Mouse (Mus musculus): Measurements from ENCODE around the gene Nr1d2. TPM values are rescaled to one million over a fixed set of nuclear protein-coding genes. Genes with fewer than 3 reads are reported as not detected.
A peak's percentile ranks its signal among the peaks of the same experiment; 100 is the strongest.
"Not testable (repeated sequence)": the region's sequence is repeated elsewhere in the genome, so short reads cannot be mapped to it uniquely, and the experiment has no call there.

The Nr1d2 gene
- polyA plus RNA-seq (2016; fragmentation: Nextera tagmentation; extraction: Ambion mirVana) = 7.3 and 8.1 TPM in 2 replicates

DNA sequence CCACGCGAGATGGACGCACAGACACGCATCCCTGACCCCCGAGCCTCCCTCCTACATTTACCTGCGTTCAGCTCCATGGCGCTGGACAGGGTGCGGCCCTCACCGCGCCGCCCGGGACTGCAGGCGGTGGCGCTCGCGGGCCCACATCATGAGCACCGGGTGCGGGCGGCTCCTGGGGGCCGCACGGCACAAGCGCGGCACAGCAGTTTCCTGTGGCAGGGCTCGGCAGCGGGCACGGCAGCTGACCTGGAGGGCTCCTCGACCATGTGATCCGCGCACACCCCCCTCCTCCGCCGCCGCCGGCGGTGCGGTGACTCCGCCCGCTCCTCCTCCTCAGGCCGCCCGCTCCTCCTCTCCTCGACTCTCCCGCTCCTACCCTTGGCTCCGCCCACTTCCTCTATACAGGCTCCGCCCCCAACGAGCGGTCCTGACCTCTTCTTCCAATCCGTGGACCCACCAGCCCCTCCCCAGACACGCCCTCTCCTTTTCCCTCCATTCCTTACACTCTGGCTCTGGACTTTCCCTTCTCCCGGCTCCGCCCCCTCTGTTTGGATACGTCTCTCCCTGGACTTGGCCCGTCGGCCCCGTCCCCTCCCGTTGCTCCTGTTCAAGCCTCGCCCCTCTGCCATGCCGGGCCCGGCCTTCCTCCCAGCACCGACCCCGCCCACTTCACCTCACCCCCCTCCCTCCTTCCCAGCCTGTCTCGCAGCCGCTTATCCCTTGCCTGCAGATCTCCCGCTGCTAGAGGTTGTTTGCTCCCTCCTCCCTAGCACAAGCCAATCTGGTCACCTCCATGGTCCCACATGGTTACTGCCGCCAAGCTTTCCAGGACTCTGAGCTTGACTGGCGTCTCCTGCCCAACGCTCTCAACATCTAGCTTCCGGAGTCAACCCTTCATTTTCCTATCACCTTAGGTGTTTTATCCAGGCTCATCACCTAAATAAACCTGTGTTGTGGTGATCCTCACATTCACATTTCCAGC lies at the start of gene Nr1d2:
Gene Nr1d2 (minus strand): TSS at position 378 of the 982 bp plus-strand sequence.
- peak within 1 kb of the TSS; percentile 66 for H3K9ac ChIP-seq
- no peaks in the 10 kb centered on the region for H3K9me3 ChIP-seq
- H3K27me3 ChIP-seq = no peaks in the 10 kb centered on the region
- ATAC-seq (ENCODE audit: insufficient number of reproducible peaks, insufficient read depth, low FRiP score, low TSS enrichment) = peak; percentile 96
- peak within 1 kb of the TSS; percentile 84 for H3K4me3 ChIP-seq
- H3K4me2 ChIP-seq (replicated peaks) = peak within 1 kb of the TSS; percentile 79
- 1% methylated on average over 52 of the region's 66 CpGs for WGBS
- H3K4me1 ChIP-seq = no peaks in the 10 kb centered on the region
- no peaks in the 10 kb centered on the region for H3K36me3 ChIP-seq
- peak within 1 kb of the TSS; percentile 88 for H3K27ac ChIP-seq

DNA sequence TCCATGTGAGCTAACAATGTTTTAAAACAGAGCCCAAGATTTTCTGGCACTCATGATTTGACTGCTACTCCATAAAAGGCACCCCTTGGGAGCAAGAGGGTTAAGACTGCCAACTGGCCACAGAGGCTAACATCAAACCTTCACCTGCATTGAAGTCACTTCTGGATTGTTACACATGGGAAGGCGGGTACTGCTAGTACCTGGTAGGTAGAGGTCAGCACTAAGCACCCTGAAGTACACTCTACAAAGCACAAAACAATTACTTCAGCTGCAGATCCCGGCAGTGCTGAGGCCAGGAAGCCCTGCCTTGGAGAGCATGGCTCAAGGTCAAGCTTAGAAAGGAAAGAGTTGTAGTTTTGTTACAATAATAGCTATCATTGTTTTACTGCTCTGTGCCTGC lies 48.5 kb upstream of the Nr1d2 start:
- no peaks in the 10 kb centered on the region for H3K4me1 ChIP-seq
- no peak overlapping the region for H3K4me3 ChIP-seq
- WGBS = 73% methylated on average over 2 of the region's 2 CpGs
- H3K36me3 ChIP-seq = peaks cover 3% of the 10 kb centered on the region; the same call in 1 of the 2 replicates
- no peak for ATAC-seq (ENCODE audit: insufficient number of reproducible peaks, insufficient read depth, low FRiP score, low TSS enrichment)
- no peaks in the 10 kb centered on the region for H3K27me3 ChIP-seq
- H3K4me2 ChIP-seq (replicated peaks) = no peak overlapping the region
- H3K9ac ChIP-seq = no peak overlapping the region
- H3K27ac ChIP-seq = no peak overlapping the region
- H3K9me3 ChIP-seq = no peaks in the 10 kb centered on the region

DNA sequence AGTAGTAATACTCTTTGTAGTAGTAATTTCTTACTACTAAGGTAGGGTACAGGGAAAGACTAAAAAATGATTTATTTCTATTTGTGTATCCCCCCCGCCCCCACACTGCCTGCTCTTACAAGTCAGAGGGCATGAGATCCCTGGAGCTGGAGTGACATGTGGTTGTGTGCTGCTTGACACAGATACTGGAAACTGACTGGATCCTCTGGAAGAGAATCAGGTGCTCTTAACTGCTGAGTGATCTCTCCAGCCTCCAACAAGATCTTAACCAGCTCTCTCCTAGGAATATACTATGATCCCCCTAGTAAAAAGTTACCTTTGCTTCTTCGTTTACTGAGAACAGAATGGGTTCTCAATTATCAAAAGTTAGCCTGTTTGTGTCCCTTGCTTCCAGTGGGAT lies 47.5 kb upstream of the Nr1d2 start:
- H3K4me1 ChIP-seq = no peaks in the 10 kb centered on the region
- H3K27me3 ChIP-seq = no peaks in the 10 kb centered on the region
- no peaks in the 10 kb centered on the region for H3K9me3 ChIP-seq
- H3K9ac ChIP-seq = no peak overlapping the region
- no peak overlapping the region for H3K4me2 ChIP-seq (replicated peaks)
- peaks cover 10% of the 10 kb centered on the region for H3K36me3 ChIP-seq
- no peak overlapping the region for H3K4me3 ChIP-seq
- WGBS = 90% methylated on average over 2 of the region's 2 CpGs
- H3K27ac ChIP-seq = no peak overlapping the region
- ATAC-seq (ENCODE audit: insufficient number of reproducible peaks, insufficient read depth, low FRiP score, low TSS enrichment) = no peak

DNA sequence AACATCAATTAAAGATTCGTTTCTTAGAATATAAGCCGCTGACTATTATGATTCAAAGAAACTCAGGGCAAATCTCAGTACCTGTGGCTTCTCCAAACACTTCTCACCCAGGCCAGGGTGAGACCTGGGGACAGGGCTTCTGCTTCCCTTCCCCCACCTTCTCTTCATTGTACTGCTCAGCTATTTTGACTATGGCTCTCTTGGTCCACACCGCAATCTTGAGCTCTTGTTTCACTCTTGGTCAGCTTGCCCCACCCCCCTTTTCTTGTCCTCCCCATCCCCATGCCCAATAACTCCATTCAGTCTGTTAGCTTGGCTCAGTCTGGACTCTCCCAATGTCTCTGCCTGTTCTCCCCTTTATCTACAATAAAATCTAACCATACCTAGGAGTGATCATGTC lies 46.5 kb upstream of the Nr1d2 start:
- H3K4me2 ChIP-seq (replicated peaks) = no peak overlapping the region
- no peak for ATAC-seq (ENCODE audit: insufficient number of reproducible peaks, insufficient read depth, low FRiP score, low TSS enrichment)
- H3K27ac ChIP-seq = no peak overlapping the region
- H3K4me1 ChIP-seq = no peaks in the 10 kb centered on the region
- peaks cover 10% of the 10 kb centered on the region for H3K36me3 ChIP-seq
- no peak overlapping the region for H3K9ac ChIP-seq
- no peak overlapping the region for H3K4me3 ChIP-seq
- 89% methylated on average over 3 of the region's 3 CpGs for WGBS
- H3K27me3 ChIP-seq = no peaks in the 10 kb centered on the region
- no peaks in the 10 kb centered on the region for H3K9me3 ChIP-seq

DNA sequence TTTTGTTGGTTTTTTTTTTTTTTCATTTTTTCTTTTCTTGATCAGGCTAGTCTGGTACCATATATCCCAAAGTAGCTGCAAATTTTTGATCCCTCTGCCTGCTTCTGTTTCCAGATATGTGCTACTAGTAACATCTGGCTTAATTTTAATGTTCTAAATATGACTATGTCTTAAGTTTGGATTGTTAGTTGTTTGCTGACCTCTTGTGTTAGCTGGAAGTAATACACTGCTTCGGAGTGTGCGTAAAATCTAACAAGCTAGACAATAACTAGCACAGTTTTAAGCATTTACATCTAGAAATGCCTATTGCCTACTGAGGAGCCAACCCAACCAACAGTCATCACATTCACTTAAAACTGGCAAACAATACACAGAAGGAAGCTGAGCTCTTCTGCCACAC lies 45.7 kb upstream of the Nr1d2 start:
- Histone ChIP-seq H3K9ac (no peak overlapping the region), H3K36me3 (peaks cover 17% of the 10 kb centered on the region), H3K4me1 (no peaks in the 10 kb centered on the region), H3K9me3 (no peaks in the 10 kb centered on the region), H3K27ac (no peak overlapping the region), H3K4me2 (replicated peaks) (no peak overlapping the region), H3K27me3 (no peaks in the 10 kb centered on the region), H3K4me3 (no peak overlapping the region)
- 86% methylated on average over 2 of the region's 2 CpGs for WGBS
- ATAC-seq (ENCODE audit: insufficient number of reproducible peaks, insufficient read depth, low FRiP score, low TSS enrichment) = no peak

DNA sequence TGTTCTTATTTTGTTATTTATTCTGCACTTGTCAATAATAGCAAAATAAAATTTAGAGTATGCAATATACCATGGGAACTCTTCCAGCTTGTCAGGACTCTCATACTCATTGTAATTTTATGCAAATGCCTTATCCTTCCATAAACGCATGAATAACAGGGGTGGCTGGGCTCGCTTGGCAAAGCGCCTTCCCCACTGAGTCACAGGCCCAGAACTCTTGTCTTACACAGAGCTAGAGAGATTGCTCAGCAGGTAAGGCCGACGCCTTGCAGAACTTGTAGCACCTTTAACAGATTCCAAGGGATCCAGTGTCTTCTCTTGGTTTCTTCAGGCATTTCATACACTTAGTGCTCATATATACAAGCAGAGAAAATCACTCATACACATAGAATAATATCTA lies 41.4 kb upstream of the Nr1d2 start:
- ATAC-seq (ENCODE audit: insufficient number of reproducible peaks, insufficient read depth, low FRiP score, low TSS enrichment) = no peak
- Histone ChIP-seq H3K4me1 (no peaks in the 10 kb centered on the region), H3K4me3 (no peak overlapping the region), H3K27me3 (no peaks in the 10 kb centered on the region), H3K4me2 (replicated peaks) (no peak overlapping the region), H3K9ac (no peak overlapping the region), H3K27ac (no peak overlapping the region), H3K9me3 (no peaks in the 10 kb centered on the region), H3K36me3 (peaks cover 37% of the 10 kb centered on the region)
- WGBS = 87% methylated on average over 5 of the region's 5 CpGs

DNA sequence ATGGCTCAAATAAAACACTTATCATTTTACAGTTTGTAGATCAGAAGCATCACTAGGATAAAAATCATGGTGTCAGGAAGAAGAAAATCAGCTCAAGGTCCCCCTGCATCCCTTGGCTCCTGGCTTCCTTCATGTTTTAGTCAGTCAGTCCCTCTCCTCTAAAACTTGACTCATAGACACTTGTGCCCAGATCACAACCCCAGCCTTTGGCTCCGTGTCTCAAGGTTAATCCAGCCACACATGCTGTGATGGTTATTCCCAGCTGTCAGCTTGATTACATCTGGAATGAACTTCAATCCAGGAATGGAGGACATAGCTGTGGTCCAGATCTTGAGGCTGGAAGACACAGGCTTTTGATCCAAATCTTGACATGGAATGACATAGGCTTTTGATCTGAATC lies 35.6 kb upstream of the Nr1d2 start:
- no peak overlapping the region for H3K4me2 ChIP-seq (replicated peaks)
- H3K36me3 ChIP-seq = peaks cover 20% of the 10 kb centered on the region
- no peak overlapping the region for H3K9ac ChIP-seq
- 92% methylated on average over 1 of the region's 1 CpGs for WGBS
- H3K4me3 ChIP-seq = no peak overlapping the region
- H3K9me3 ChIP-seq = no peaks in the 10 kb centered on the region
- peaks cover 8% of the 10 kb centered on the region; the same call in 1 of the 2 replicates for H3K4me1 ChIP-seq
- H3K27me3 ChIP-seq = no peaks in the 10 kb centered on the region
- H3K27ac ChIP-seq = no peak overlapping the region
- ATAC-seq (ENCODE audit: insufficient number of reproducible peaks, insufficient read depth, low FRiP score, low TSS enrichment) = no peak

DNA sequence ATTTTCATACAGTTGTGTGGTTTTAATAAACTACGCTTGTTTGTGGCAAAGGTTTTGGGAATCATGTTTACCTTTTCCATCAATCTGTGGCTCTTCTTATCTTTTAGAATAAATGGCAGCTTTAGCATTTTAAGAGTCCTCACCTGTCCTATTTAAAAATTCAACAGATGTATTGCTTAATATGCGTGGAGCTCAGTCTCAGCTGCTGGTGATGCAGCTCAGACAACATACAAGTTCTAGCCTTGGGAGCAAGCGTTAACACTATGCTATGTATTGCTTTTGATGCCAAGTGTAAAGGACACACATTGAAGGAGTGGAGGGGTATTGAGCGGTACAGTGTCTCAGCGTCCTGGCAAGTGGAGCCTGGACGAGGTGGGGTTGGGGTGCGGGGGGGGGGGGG lies 32.7 kb upstream of the Nr1d2 start:
- H3K27ac ChIP-seq = 0 out of 2 replicates have a peak overlapping the region, but pooled peaks have one; percentile 71
- ATAC-seq (ENCODE audit: insufficient number of reproducible peaks, insufficient read depth, low FRiP score, low TSS enrichment) = no peak

DNA sequence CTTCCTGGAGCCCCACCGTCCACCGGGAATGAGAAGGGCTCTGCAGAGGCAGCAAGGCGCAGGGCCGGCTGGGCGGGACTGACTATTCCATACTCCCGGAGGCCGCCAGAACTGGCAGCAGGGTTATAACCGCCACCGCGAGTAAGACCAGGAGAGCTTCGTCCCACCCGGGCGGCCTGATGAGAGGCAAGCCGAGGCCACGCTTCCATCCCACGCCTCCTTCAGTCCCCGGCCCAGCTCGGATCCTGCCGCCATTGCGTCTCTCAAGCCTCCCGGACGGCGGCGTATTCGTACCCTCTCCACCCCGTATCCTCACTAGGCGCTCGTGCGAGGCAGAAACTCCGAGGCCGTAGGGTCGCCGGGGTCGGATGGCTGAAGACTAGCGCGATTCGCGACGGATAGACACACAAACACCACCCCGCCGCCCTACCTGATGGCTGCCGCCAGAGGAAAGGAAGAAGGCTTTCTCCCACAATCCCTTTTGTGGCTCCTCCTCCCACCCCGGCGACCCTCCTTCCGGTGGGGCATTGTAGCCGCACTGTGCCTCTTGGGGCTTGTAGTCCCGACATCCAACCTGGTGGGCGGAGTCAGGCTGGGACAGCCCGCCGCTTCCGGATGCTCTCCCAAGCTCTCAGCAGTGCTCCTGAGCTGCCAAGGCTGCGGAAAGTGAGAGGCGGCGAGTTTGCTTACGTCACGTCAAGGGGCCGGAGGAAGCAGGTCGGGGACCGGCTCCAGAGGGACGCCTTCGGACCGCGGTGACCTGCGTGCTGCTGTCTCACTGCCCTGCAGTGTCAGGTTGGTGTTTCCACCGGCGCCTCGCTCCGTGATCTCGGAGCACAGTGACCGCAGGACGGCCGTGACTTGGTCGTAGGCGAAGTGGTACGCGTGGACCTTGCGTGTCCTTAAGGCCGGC lies 31.9 kb upstream of the Nr1d2 start, which contains the start of the genes Nkiras1 and Rpl15:
Gene Nkiras1 (plus strand): TSS at position 608 of the 913 bp plus-strand sequence.
Gene Rpl15 (minus strand): TSS at position 863 of the 913 bp plus-strand sequence.
- WGBS = under 1% methylated on average over 77 of the region's 78 CpGs
- ATAC-seq (ENCODE audit: insufficient number of reproducible peaks, insufficient read depth, low FRiP score, low TSS enrichment) = peak; percentile 100
- Histone ChIP-seq H3K4me2 (replicated peaks) (peak within 1 kb of the TSS; percentile 66), H3K4me1 (peaks cover 8% of the 10 kb centered on the region; the same call in 1 of the 2 replicates), H3K36me3 (peaks cover 22% of the 10 kb centered on the region), H3K9me3 (no peaks in the 10 kb centered on the region), H3K9ac (peak within 1 kb of the TSS; percentile 95), H3K27ac (peak within 1 kb of the TSS; percentile 84), H3K27me3 (no peaks in the 10 kb centered on the region), H3K4me3 (peak within 1 kb of the TSS; percentile 93)

More for the DNA sequence above, 32.7 kb upstream of the Nr1d2 start:
- Histone ChIP-seq H3K9me3 (no peaks in the 10 kb centered on the region), H3K4me1 (peaks cover 8% of the 10 kb centered on the region; the same call in 1 of the 2 replicates), H3K4me3 (peak overlapping the region; percentile 93), H3K4me2 (replicated peaks) (peak overlapping the region; percentile 55), H3K9ac (peak overlapping the region; percentile 51; the same call in 1 of the 2 replicates), H3K27me3 (no peaks in the 10 kb centered on the region), H3K36me3 (peaks cover 20% of the 10 kb centered on the region)
- WGBS = 8% methylated on average over 7 of the region's 7 CpGs

DNA sequence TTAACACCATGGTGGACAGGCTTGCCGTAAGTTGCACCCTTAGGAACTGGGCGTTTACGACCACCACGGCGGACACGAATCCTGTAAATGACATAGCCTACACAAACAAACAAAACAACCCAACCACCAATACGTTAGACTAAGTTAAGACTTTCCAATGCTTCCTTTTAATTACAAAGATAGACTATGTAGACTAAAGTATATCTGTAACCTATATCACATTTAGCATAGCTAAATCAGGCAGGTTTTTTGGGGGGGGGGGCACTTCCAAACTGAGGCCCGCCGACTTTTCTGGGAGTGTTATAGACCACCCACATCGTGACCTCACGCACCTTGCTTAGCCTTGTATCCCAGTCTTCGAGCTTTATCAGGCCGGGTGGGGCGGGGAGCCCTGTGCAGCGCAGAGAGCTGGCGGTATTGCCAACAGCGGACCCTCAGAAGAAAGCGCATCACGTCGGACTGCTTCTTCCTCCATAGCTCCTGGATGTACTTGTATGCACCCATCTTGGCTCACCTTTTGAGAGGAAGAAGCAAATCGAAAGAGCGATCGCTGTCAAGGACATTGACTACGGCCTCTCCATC lies 31.1 kb upstream of the Nr1d2 start:
- H3K4me3 ChIP-seq = peak overlapping the region; percentile 93
- H3K4me1 ChIP-seq; H3K9me3 ChIP-seq; ATAC-seq (ENCODE audit: insufficient number of reproducible peaks, insufficient read depth, low FRiP score, low TSS enrichment); H3K27me3 ChIP-seq: not testable (repeated sequence)
- H3K9ac ChIP-seq = peak overlapping the region; percentile 95
- peak overlapping the region; percentile 84 for H3K27ac ChIP-seq
- peaks cover 25% of the 10 kb centered on the region for H3K36me3 ChIP-seq
- peak overlapping the region; percentile 66 for H3K4me2 ChIP-seq (replicated peaks)
- WGBS = under 1% methylated on average over 24 of the region's 24 CpGs

DNA sequence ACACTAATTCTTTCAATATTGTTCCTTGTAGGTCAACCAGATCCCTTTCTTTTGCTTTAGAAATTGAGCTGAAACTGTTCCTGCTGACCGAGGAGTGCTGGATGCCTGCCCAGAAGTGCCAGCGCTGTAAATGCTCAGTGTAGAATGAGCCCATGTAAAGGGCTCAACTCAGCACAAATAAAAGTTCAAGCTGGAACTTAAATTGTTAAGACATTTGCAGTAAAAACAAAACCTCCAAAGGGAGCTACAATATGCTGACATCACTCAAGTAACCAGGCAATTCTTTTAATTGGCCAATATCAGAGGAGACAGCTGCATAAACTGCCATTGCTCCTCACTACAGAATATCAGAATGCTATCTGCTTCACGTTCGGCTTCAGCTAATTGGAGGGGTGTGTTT lies 24.5 kb upstream of the Nr1d2 start:
- ATAC-seq (ENCODE audit: insufficient number of reproducible peaks, insufficient read depth, low FRiP score, low TSS enrichment) = no peak
- Histone ChIP-seq H3K9ac (no peak overlapping the region), H3K27ac (no peak overlapping the region), H3K4me1 (0 out of 2 replicates have a peak, but pooled peaks cover 5% of the 10 kb centered on the region), H3K27me3 (no peaks in the 10 kb centered on the region), H3K36me3 (peaks cover 22% of the 10 kb centered on the region), H3K4me2 (replicated peaks) (no peak overlapping the region), H3K4me3 (no peak overlapping the region), H3K9me3 (no peaks in the 10 kb centered on the region)
- WGBS = 38% methylated on average over 4 of the region's 4 CpGs
